Mouse (Mus musculus) frontal cortex, postnatal 10 days (tissue): Measurements from ENCODE around the gene Gpat2.

ENCODE experiments used
- DNase-seq, 2 experiments: peaks; one replicate each; pipeline ENCODE4 v3.0.0; 2022; ENCODE audit warnings: low spot score in 2 of 2, mixed read lengths in 1 of 2

The Gpat2 gene

GRCm38 (mm10) chr2:127424977-127425376 lies at the start of gene Gpat2:
Gpat2 (plus strand) TSS chr2:127425199.
- DNase-seq: no peak

- no peak for DNase-seq
Measured at GRCm38 (mm10) chr2:127375759-127376341, 49.1 kb upstream of the Gpat2 start.

- DNase-seq: no peak
Measured at GRCm38 (mm10) chr2:127376423-127377051, 48.5 kb upstream of the Gpat2 start.

- no peak for DNase-seq
Measured at GRCm38 (mm10) chr2:127377942-127378610, 46.9 kb upstream of the Gpat2 start.

- no peak for DNase-seq
Measured at GRCm38 (mm10) chr2:127378611-127378990, 46.4 kb upstream of the Gpat2 start.

- DNase-seq: no peak
Measured at GRCm38 (mm10) chr2:127379250-127379649, 45.7 kb upstream of the Gpat2 start.

GRCm38 (mm10) chr2:127383881-127384280 lies 41.1 kb upstream of the Gpat2 start:
- no peak for DNase-seq

GRCm38 (mm10) chr2:127387521-127387920 lies 37.5 kb upstream of the Gpat2 start:
- no peak for DNase-seq

- no peak for DNase-seq
Measured at GRCm38 (mm10) chr2:127390352-127390751, 34.6 kb upstream of the Gpat2 start.

GRCm38 (mm10) chr2:127390846-127391245 lies 34.2 kb upstream of the Gpat2 start:
- DNase-seq: no peak

- DNase-seq: no peak
Measured at GRCm38 (mm10) chr2:127391323-127391722, 33.7 kb upstream of the Gpat2 start.

- DNase-seq: no peak
Measured at GRCm38 (mm10) chr2:127394606-127395161, 30.3 kb upstream of the Gpat2 start.

- DNase-seq: no peak
Measured at GRCm38 (mm10) chr2:127398738-127399137, 26.3 kb upstream of the Gpat2 start.

- no peak for DNase-seq
Measured at GRCm38 (mm10) chr2:127411126-127411525, 13.9 kb upstream of the Gpat2 start.

GRCm38 (mm10) chr2:127415806-127416205 lies 9.2 kb upstream of the Gpat2 start:
- no peak for DNase-seq

- DNase-seq: no peak
Measured at GRCm38 (mm10) chr2:127416706-127417105, 8.3 kb upstream of the Gpat2 start.

GRCm38 (mm10) chr2:127418266-127418970 lies 6.6 kb upstream of the Gpat2 start:
- DNase-seq: no peak

GRCm38 (mm10) chr2:127430238-127430637 lies 5.2 kb downstream of the Gpat2 start:
- peak in 1 of 2 experiments; percentile 41 for DNase-seq

- DNase-seq: no peak
Measured at GRCm38 (mm10) chr2:127433487-127434295, 8.7 kb downstream of the Gpat2 start.

GRCm38 (mm10) chr2:127435135-127435534 lies 10.1 kb downstream of the Gpat2 start:
- no peak for DNase-seq

- DNase-seq: no peak
Measured at GRCm38 (mm10) chr2:127435554-127435953, 10.6 kb downstream of the Gpat2 start.
